Mouse (Mus musculus) right cerebral cortex, postnatal 25 days (tissue): ENCODE measurements around the gene Defb45.
A peak's percentile ranks its signal among the peaks of the same experiment; 100 is the strongest.

Experiments used
- DNase-seq: peaks from one replicate; pipeline ENCODE4 v3.0.0; 2022

The Defb45 gene

GRCm38 (mm10) chr2:152604057-152604456 is 4.9 kb upstream of the Defb45 start, which contains the start of gene Defb36:
Gene Defb36 (plus strand): TSS chr2:152604327.
- DNase-seq, result no peak

GRCm38 (mm10) chr2:152601275-152601960 is 2.2 kb upstream of the Defb45 start:
- DNase-seq, result no peak

- no peak for DNase-seq
Measured at GRCm38 (mm10) chr2:152600076-152600475, 877 bp upstream of the Defb45 start.

- no peak for DNase-seq
Measured at GRCm38 (mm10) chr2:152589021-152589420, 10.2 kb downstream of the Defb45 start.

GRCm38 (mm10) chr2:152588450-152588849 is 10.7 kb downstream of the Defb45 start:
- DNase-seq, result no peak

GRCm38 (mm10) chr2:152586926-152587560 is 12.2 kb downstream of the Defb45 start:
- no peak for DNase-seq

GRCm38 (mm10) chr2:152580612-152581011 is 18.6 kb downstream of the Defb45 start:
- DNase-seq, result no peak

GRCm38 (mm10) chr2:152580107-152580506 is 19.1 kb downstream of the Defb45 start, which contains the start of gene Defb19:
Gene Defb19 (minus strand): TSS chr2:152580312.
- no peak for DNase-seq

- DNase-seq, result no peak
Measured at GRCm38 (mm10) chr2:152573484-152573883, 25.7 kb downstream of the Defb45 start.

GRCm38 (mm10) chr2:152572114-152572794 is 26.9 kb downstream of the Defb45 start, which contains the start of gene Defb21:
Gene Defb21 (plus strand): TSS chr2:152572744.
- DNase-seq, result no peak

GRCm38 (mm10) chr2:152570313-152570712 is 28.9 kb downstream of the Defb45 start:
- DNase-seq, result no peak

- DNase-seq, result no peak
Measured at GRCm38 (mm10) chr2:152569881-152570280, 29.3 kb downstream of the Defb45 start.

GRCm38 (mm10) chr2:152569038-152569437 is 30.2 kb downstream of the Defb45 start, which contains the start of gene Gm17416:
Gene Gm17416 (plus strand): TSS chr2:152569338.
- no peak for DNase-seq

- DNase-seq, result no peak
Measured at GRCm38 (mm10) chr2:152556655-152557054, 42.5 kb downstream of the Defb45 start.

GRCm38 (mm10) chr2:152553774-152554423 is 45.3 kb downstream of the Defb45 start:
- DNase-seq, result peak; percentile 44

GRCm38 (mm10) chr2:152548124-152548523 is 51.1 kb downstream of the Defb45 start:
- DNase-seq, result no peak

GRCm38 (mm10) chr2:152544691-152545090 is 54.5 kb downstream of the Defb45 start:
- peak; percentile 52 for DNase-seq

GRCm38 (mm10) chr2:152543478-152543877 is 55.7 kb downstream of the Defb45 start:
- no peak for DNase-seq
